Mouse (Mus musculus): ENCODE results near the gene Hps4. TPM values are rescaled to one million over a fixed set of nuclear protein-coding genes. Genes with fewer than 3 reads are reported as not detected.

Hps4 gene
- polyA plus RNA-seq, 1 experiment from 2014 or later, result 35.9 TPM

DNA sequence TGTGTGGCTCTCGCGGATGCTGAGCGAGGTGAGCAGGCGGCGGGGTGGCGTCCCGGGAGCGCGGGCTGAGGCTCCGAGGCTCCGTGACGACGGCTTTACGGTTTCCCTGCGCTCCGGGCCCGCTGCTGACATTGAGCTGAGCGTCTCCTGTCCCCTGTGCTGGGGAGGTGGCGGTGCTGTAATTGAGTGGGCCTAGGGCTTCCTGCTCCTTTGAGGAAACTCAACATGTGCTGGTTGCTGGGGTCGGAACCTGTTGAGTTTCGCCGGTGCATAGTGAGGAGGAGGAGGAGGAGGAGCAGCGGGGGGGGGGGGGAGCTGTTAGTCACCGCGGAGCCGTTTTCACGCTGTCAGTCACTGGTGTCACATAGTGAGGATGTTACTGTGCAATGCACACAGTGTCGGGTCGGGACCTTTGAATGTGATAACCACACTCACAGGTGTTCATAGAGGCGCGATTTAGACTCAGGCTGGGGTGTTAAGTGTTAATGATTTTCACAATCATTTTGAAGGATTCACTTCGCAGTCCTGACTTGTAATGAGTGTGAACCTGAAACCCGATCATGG, 16.4 kb upstream of the Hps4 start:
- H3K36me3 ChIP-seq, result peaks cover 42% of the 10 kb centered on the region
- no peak for DNase-seq (ENCODE audit: low spot score)
- H3K27me3 ChIP-seq (ENCODE audit: low read depth, poor library complexity, severe bottlenecking), result no peaks in the 10 kb centered on the region
- peak overlapping the region; percentile 100 for H3K4me3 ChIP-seq
- H3K4me1 ChIP-seq, result peaks cover 32% of the 10 kb centered on the region
- H3K27ac ChIP-seq (replicated peaks), result peak overlapping the region; percentile 83
- H3K9me3 ChIP-seq (replicated peaks), result no peaks in the 10 kb centered on the region
- WGBS, result 2% methylated on average over 33 of the region's 33 CpGs

DNA sequence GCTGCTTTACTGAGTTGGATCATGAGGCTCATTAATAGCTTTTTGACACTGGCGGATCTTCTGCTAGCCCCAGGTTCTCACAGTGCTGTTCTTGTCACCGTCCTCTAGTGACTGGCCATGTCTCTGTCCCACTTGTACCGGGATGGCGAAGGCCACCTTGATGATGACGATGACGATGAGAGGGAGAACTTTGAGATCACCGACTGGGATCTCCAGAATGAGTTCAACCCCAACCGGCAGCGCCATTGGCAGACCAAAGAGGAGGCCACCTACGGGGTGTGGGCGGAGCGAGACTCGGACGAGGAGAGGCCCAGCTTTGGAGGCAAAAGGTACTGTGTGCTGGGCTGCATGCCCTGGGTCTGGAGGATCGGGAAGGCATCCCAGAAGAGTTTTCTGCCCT, 15.0 kb upstream of the Hps4 start:
- Histone ChIP-seq H3K4me1 (peaks cover 32% of the 10 kb centered on the region), H3K36me3 (peaks cover 56% of the 10 kb centered on the region), H3K9me3 (replicated peaks) (no peaks in the 10 kb centered on the region), H3K27me3 (ENCODE audit: low read depth, poor library complexity, severe bottlenecking) (no peaks in the 10 kb centered on the region), H3K4me3 (0 out of 2 replicates have a peak overlapping the region, but pooled peaks have one; percentile 100), H3K27ac (replicated peaks) (no peak overlapping the region)
- no peak for DNase-seq (ENCODE audit: low spot score)
- WGBS, result 93% methylated on average over 15 of the region's 15 CpGs

DNA sequence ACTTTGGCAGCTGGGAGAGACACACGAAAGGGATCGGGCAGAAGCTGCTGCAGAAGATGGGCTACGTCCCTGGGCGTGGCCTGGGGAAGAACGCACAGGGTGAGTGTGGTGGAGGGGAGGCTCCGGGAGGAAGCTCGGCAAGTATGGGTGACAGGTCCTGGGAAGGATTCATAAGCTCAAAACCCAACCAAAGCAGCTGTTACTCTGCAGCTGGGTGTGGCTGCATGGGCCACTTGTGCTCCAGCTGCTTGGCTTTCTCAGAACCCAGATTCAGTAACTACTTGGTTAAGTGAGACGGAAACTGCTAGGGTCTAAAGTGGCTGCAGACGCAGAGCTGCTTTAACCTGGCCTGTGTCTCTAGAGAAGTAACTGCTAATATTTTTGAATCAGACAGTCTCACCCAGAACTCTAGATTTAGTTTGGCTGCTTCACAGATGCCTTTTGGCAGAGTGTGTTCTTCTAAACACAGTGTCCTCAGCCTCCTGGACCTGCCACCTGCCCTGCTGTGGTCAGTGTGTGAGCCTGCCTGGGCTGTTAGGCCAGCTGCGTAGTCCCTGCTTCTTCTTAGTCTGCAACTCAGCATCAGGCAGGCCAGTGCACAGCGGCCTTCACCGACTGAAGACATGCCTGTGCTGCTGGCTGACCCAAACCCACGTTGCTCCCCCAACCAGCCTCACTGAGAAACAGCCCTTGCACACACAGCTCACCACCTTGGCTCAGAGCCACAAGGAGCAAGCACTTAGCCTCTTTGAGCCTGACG, 12.9 kb upstream of the Hps4 start:
- Histone ChIP-seq H3K36me3 (peaks cover 77% of the 10 kb centered on the region), H3K27me3 (ENCODE audit: low read depth, poor library complexity, severe bottlenecking) (no peaks in the 10 kb centered on the region), H3K9me3 (replicated peaks) (no peaks in the 10 kb centered on the region), H3K4me1 (peaks cover 28% of the 10 kb centered on the region), H3K27ac (replicated peaks) (no peak overlapping the region), H3K4me3 (no peak overlapping the region)
- 96% methylated on average over 14 of the region's 14 CpGs for WGBS
- no peak for DNase-seq (ENCODE audit: low spot score)

DNA sequence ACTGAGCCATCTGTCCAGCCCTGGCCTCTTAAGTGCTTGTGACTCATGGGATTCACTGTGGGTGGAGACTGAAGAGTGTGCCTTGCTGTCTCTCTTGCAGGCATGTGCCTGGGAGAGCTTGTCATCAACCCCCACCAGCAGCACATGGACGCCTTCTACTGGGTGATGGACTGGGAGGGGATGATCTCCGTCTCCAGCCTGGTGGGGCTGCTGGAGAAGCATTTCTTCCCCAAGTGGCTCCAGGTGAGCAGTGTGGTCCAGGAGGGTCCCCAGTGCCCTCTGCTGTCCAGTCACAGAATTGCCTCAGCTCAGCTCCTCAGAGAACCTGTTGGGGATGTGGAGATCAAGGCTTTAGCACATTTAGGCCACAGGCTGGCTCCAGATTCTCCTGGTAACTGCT, 7.4 kb upstream of the Hps4 start:
- H3K27ac ChIP-seq (replicated peaks), result no peak overlapping the region
- WGBS, result 38% methylated on average over 2 of the region's 2 CpGs
- H3K4me3 ChIP-seq, result no peak overlapping the region
- H3K36me3 ChIP-seq, result peaks cover 98% of the 10 kb centered on the region
- H3K4me1 ChIP-seq, result no peaks in the 10 kb centered on the region
- no peaks in the 10 kb centered on the region for H3K9me3 ChIP-seq (replicated peaks)
- DNase-seq (ENCODE audit: low spot score), result peak; percentile 61
- H3K27me3 ChIP-seq (ENCODE audit: low read depth, poor library complexity, severe bottlenecking), result no peaks in the 10 kb centered on the region

DNA sequence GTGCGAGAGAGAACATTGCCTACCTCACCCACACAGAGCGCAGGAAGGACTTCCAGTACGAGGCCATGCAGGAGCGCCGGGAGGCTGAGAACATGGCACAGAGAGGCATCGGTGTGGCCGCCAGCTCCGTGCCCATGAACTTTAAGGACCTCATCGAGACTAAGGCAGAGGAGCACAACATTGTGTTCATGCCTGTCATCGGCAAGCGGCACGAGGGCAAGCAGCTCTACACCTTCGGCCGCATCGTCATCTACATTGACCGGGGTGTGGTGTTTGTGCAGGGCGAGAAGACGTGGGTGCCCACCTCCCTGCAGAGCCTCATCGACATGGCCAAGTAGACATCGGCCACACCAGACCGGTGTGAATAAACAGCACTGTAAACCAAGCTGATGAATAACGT, 5.9 kb upstream of the Hps4 start:
- Histone ChIP-seq H3K27me3 (ENCODE audit: low read depth, poor library complexity, severe bottlenecking) (no peaks in the 10 kb centered on the region), H3K36me3 (peaks cover 89% of the 10 kb centered on the region), H3K27ac (replicated peaks) (no peak overlapping the region), H3K9me3 (replicated peaks) (no peaks in the 10 kb centered on the region), H3K4me1 (peaks cover 12% of the 10 kb centered on the region), H3K4me3 (no peak overlapping the region)
- DNase-seq (ENCODE audit: low spot score), result no peak
- WGBS, result 95% methylated on average over 22 of the region's 22 CpGs

DNA sequence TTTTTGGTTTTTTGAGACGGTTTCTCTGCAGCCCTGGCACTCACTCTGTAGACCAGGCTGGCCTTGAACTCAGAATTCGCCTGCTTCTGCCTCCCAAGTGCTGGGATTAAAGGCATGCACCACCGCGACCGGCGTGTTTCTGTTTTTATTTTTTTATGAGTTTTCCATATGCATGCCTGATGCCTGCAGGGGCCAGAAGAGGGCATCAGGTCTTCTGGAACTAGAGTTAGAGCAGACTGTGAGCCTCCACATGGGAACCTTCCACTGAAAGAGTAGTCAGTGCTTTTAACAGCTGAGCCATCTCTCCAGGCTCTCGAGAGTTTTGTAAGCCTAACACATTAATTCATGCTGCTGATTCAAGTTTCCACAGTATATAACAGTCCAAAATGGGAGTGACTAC, 3.7 kb upstream of the Hps4 start:
- Histone ChIP-seq H3K4me3 (no peak overlapping the region), H3K9me3 (replicated peaks) (no peaks in the 10 kb centered on the region), H3K4me1 (peaks cover 31% of the 10 kb centered on the region), H3K36me3 (peaks cover 67% of the 10 kb centered on the region), H3K27me3 (ENCODE audit: low read depth, poor library complexity, severe bottlenecking) (no peaks in the 10 kb centered on the region), H3K27ac (replicated peaks) (no peak overlapping the region)
- no peak for DNase-seq (ENCODE audit: low spot score)
- WGBS, result 79% methylated on average over 7 of the region's 7 CpGs

DNA sequence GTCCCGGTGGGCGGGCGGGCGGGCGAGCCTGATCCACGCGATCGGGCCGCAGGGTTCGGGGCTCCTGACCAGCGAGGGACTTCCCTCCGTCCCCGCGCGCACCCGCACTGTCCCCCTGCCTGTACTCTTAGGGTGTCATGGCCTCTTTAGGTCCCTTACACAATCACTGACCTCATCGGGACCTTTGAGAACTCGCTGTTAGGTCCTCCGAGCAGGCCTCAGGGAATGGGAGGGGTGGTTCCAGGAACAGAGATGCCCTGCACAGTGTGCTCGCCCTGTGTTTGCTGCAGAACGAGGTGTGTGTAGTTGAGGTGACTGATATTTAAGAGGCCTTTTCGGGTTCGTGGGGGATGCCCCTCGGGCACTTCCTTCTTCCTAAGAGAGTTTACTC, 317 bp downstream of the Hps4 start:
- H3K9me3 ChIP-seq (replicated peaks), result no peaks in the 10 kb centered on the region
- WGBS, result under 1% methylated on average over 24 of the region's 24 CpGs
- peaks cover 55% of the 10 kb centered on the region for H3K4me1 ChIP-seq
- H3K27ac ChIP-seq (replicated peaks), result peak overlapping the region; percentile 88
- H3K27me3 ChIP-seq (ENCODE audit: low read depth, poor library complexity, severe bottlenecking), result no peaks in the 10 kb centered on the region
- peaks cover 58% of the 10 kb centered on the region for H3K36me3 ChIP-seq
- DNase-seq (ENCODE audit: low spot score), result no peak
- peak overlapping the region; percentile 80 for H3K4me3 ChIP-seq

DNA sequence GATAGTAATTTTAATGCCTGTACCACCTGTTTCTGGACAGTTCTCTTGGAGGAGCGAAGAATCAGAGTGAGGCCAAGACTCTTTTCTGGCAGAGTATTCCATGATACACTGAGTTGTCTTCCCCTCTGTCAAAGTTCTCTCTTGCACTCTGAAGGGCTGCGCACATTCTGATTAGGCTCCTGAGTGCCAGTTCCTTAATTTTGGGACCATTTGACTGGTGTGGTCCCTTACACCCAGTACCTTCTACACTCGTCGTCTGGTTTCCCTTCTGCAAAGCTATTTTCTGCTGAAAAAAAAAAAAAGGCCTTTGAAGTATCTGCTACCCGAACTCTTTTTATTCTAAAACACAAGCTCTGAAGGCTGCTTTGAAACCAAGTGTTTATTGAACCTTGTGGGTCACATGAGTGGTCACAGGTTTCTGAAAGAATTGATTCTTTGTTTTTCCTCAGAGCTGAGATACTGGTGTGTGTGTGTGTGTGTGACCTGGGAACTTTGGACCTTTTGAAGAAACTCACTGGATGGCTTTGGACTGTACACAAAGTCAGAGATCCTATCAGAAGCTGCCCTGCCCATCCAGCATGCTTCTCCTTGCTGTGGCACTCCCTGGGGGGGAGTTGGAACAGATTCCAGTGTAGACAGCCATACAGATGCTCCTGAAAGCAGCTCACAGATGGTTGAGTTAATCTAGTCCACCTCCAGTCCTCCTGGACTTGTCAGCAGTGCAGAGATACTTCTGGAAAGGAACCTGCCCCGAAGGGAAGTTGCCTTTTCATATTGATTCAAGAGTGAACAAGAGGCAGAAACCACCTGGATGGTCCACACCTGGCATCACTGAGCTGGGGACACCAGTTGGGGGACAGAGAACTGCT, 1.4 kb downstream of the Hps4 start:
- H3K27ac ChIP-seq (replicated peaks), result no peak overlapping the region
- no peaks in the 10 kb centered on the region for H3K27me3 ChIP-seq (ENCODE audit: low read depth, poor library complexity, severe bottlenecking)
- 90% methylated on average over 6 of the region's 6 CpGs for WGBS
- DNase-seq (ENCODE audit: low spot score), result no peak
- peaks cover 55% of the 10 kb centered on the region for H3K4me1 ChIP-seq
- H3K36me3 ChIP-seq, result peaks cover 59% of the 10 kb centered on the region
- H3K9me3 ChIP-seq (replicated peaks), result no peaks in the 10 kb centered on the region
- peak overlapping the region; percentile 80; the same call in 1 of the 2 replicates for H3K4me3 ChIP-seq

DNA sequence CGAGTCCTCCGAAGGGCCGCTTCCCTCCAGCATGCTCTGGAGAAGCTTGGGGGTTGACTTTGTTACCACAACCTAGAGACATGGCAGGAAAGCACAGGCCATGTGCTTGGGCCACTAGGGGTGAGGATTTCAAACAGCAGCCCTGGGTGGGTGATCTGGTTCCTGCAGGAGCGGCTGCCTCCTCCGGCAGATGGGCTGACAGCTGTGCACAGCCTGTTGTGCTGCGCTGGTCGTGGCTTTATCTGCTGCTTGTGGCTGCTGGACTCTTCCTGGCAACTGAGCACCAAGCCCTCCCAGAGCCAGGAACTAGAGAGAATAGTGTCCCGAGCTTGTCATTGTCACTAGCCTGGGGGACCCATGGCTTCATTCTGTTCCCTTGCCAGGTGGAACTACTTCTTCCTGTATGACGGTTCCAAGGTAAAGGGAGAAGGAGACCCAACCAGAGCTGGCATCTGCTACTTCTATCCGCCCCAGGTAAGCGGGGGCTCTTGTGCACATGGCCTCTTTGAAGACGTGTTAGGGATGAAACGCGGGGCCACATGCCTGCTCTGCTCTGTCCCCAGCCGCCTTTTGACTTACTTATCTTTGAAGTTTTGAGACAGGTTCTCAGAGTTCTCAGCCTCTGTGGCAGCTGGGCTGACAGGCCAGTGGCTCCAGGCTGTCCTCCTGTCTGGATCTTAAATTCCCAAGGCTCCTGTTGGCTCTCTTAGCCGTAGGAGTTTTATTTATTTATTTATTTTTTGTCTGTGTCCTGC, 3.5 kb downstream of the Hps4 start:
- no peak overlapping the region for H3K27ac ChIP-seq (replicated peaks)

DNA sequence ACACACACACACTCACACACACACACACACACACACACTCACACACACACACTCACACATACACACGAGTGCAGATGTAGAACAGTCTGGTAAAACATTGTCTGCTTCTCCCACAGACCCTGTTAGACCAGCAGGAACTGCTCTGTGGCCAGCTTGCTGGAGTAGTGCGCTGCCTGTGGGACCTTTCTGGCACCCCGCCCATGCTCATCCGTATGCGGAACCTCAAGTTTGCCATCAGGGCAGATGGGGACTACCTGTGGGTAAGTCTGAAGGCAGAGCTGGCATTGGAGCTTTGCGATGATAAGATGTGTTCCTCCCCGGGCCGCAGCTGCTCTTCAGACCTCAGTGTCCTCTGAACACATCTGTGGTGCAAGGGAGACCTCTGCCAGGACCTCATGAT, 6.3 kb downstream of the Hps4 start:
- no peaks in the 10 kb centered on the region for H3K27me3 ChIP-seq (ENCODE audit: low read depth, poor library complexity, severe bottlenecking)
- no peak overlapping the region for H3K4me3 ChIP-seq
- 94% methylated on average over 8 of the region's 8 CpGs for WGBS

More for the DNA sequence above, 3.5 kb downstream of the Hps4 start:
- DNase-seq (ENCODE audit: low spot score), result no peak
- H3K27me3 ChIP-seq (ENCODE audit: low read depth, poor library complexity, severe bottlenecking), result no peaks in the 10 kb centered on the region
- H3K36me3 ChIP-seq, result peaks cover 62% of the 10 kb centered on the region
- H3K4me3 ChIP-seq, result no peak overlapping the region
- 87% methylated on average over 16 of the region's 16 CpGs for WGBS
- no peaks in the 10 kb centered on the region for H3K9me3 ChIP-seq (replicated peaks)
- H3K4me1 ChIP-seq, result peaks cover 49% of the 10 kb centered on the region

DNA sequence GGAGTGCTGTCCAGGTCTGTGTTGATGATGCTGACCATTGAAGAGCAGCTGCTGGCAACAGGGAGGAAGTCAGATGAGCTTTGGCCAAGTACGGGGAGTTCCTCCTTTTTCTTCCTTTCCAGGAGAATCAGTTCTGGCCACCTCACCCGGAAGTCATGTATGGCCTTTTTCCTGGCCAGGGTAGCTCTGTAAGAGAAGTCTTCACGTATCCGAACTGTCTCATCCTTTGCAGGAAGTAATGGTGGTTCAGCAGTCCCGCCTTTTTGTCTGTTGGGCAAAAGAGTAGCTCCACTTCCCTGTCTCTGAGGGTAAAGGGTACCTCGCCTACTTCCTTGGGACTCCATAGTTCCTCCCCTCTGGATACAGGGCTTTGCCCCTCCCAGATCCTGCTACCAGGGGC, 12.6 kb downstream of the Hps4 start:
- Histone ChIP-seq H3K27ac (replicated peaks) (no peak overlapping the region), H3K4me3 (no peak overlapping the region), H3K9me3 (replicated peaks) (no peaks in the 10 kb centered on the region), H3K4me1 (peaks cover 7% of the 10 kb centered on the region; the same call in 1 of the 2 replicates), H3K27me3 (ENCODE audit: low read depth, poor library complexity, severe bottlenecking) (no peaks in the 10 kb centered on the region), H3K36me3 (peaks cover 90% of the 10 kb centered on the region)
- WGBS, result 84% methylated on average over 6 of the region's 6 CpGs
- DNase-seq (ENCODE audit: low spot score), result no peak

More for the DNA sequence above, 6.3 kb downstream of the Hps4 start:
- Histone ChIP-seq H3K4me1 (peaks cover 23% of the 10 kb centered on the region), H3K9me3 (replicated peaks) (no peaks in the 10 kb centered on the region), H3K36me3 (peaks cover 89% of the 10 kb centered on the region), H3K27ac (replicated peaks) (no peak overlapping the region)
- no peak for DNase-seq (ENCODE audit: low spot score)

DNA sequence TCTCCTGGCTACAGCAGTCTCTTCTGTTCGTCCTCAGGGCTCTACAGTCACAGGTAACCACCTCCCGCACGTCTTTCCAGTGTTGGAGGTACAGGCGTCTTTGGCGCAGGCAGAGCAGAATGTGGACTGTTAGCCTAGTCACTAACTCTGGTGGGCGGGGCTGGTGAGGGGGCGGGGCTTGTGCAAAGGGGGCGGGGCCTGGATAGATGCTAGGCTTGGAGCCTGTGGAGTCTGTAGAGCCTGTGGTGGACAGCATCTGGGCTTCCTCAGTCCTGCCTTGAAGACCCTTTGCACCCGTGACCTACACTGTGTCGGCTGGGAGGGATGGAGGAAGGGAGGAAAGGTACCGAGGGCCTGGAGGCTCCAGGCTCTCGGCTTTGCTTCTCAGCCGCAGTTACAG, 13.0 kb downstream of the Hps4 start, which contains the start of gene Gm6583:
Gm6583 (minus strand) TSS at position 124 of the 400 bp plus-strand sequence.
- Histone ChIP-seq H3K27me3 (ENCODE audit: low read depth, poor library complexity, severe bottlenecking) (no peaks in the 10 kb centered on the region), H3K4me3 (no peak within 1 kb of the TSS), H3K36me3 (peaks cover 86% of the 10 kb centered on the region), H3K27ac (replicated peaks) (no peak within 1 kb of the TSS), H3K9me3 (replicated peaks) (no peaks in the 10 kb centered on the region), H3K4me1 (peaks cover 7% of the 10 kb centered on the region; the same call in 1 of the 2 replicates)
- no peak for DNase-seq (ENCODE audit: low spot score)
- 65% methylated on average over 13 of the region's 13 CpGs for WGBS
